Mouse (Mus musculus) liver, postnatal 0 days (tissue): Measurements from ENCODE around the gene Vps37d.

Experiments used
- CTCF ChIP-seq: sonication (generic); IDR thresholded peaks from 2 replicates; pipeline ENCODE4 v1.5.1; 2016; ENCODE audit warnings: antibody characterized with exemption, low read depth
- EP300 ChIP-seq: IDR thresholded peaks from 2 replicates; pipeline ENCODE4 v1.6.1; 2016; ENCODE audit warnings: antibody characterized with exemption, low read depth, mild to moderate bottlenecking

GRCm38 (mm10) chr5:135076931-135077505 is 1.0 kb downstream of the Vps37d start:
- TF ChIP-seq EP300 (no peak), CTCF (no peak)
